Mouse (Mus musculus) testis, adult 2 months (tissue): Measurements from ENCODE around the gene Hyal3. TPM values are rescaled to one million over a fixed set of nuclear protein-coding genes. Genes with fewer than 3 reads are reported as not detected.

Experiments
- H3K27ac ChIP-seq: fragments of 200-500 bp; 2 replicates; pipeline ENCODE4 v1.5.1; 2012; ENCODE audit warnings: low read depth, low read length; ENCODE audit not compliant: control insufficient read depth, insufficient read depth
- H3K27me3 ChIP-seq: fragments of 200-500 bp; 2 replicates; pipeline ENCODE4 v1.6.1; 2012; ENCODE audit warnings: mild to moderate bottlenecking, low read length, moderate library complexity; ENCODE audit not compliant: control insufficient read depth, insufficient read depth
- H3K36me3 ChIP-seq: fragments of 200-500 bp; 2 replicates; pipeline ENCODE4 v1.6.1; 2012; ENCODE audit warnings: mild to moderate bottlenecking, low read length; ENCODE audit not compliant: control insufficient read depth, insufficient read depth
- H3K4me1 ChIP-seq: fragments of 200-500 bp; 2 replicates; pipeline ENCODE4 v1.6.1; 2012; ENCODE audit warnings: low read length; ENCODE audit not compliant: control insufficient read depth, insufficient read depth
- H3K4me3 ChIP-seq: fragments of 200-500 bp; 2 replicates; pipeline ENCODE4 v1.5.1; 2012; ENCODE audit warnings: low read depth, mild to moderate bottlenecking, low read length, moderate library complexity, mixed read lengths; ENCODE audit not compliant: control insufficient read depth
- CTCF ChIP-seq: fragments of 200-500 bp; IDR thresholded peaks from 2 replicates; pipeline ENCODE4 v1.5.1; 2012; ENCODE audit warnings: low read depth, mild to moderate bottlenecking, inconsistent platforms, low read length, moderate library complexity; ENCODE audit not compliant: control insufficient read depth, insufficient read depth, insufficient replicate concordance
- POLR2A ChIP-seq: fragments of 200-500 bp; IDR thresholded peaks from 2 replicates; pipeline ENCODE4 v1.6.1; 2012; ENCODE audit warnings: low read depth, mild to moderate bottlenecking, inconsistent platforms, low read length, moderate library complexity; ENCODE audit not compliant: control insufficient read depth
- polyA plus RNA-seq: library from polyadenylated mRNA; depleted of rRNA; stranded (reverse); fragments of >200 nt; gene quantifications from 2 replicates; pipeline ENCODE4 v1.2.3, GENCODE M21; 2012

The Hyal3 gene
- polyA plus RNA-seq, 1 experiment: 1.8 TPM

DNA sequence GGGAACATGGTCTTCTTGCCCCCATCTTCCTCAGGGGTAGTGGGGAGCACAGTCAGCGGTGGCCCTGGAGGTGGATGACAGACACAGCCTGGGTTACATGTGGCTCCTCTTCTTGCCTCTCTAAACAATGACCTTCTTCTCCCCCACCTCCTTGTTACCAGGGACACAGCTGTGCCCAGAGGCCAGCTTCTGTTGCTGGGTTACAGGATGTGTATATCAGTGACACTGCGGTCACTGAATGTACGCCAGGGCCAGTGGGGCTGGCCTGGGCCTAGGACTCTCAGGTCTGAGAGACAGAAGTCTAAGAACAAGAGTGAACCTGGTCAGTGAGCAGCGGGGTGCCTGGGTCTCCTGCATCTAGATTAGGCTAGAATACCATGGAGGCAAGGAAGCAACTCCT is 34.4 kb downstream of the Hyal3 start:
- TF ChIP-seq CTCF (no peak), POLR2A (no peak)
- Histone ChIP-seq H3K4me1 (peaks cover 11% of the 10 kb centered on the region), H3K27me3 (no peaks in the 10 kb centered on the region), H3K36me3 (no peaks in the 10 kb centered on the region), H3K4me3 (no peak overlapping the region), H3K27ac (no peak overlapping the region)

DNA sequence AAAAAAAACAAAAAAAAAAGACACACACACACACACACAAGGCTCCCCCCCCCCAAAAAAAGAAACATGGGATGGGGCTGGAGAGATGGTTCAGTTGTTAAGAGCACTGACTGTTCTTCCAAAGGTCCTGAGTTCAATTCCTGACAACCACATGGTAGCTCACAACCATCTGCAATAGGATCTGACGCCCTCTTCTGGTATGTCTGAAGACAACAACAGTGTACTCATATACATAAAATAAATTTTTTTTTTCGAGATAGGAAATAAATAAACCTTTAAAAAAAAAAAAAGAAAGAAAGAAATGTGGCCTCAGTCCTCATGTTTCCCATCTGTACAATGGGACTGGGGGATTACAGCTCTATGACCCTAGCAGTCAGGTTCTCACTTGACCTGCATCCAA is 36.8 kb downstream of the Hyal3 start:
- Histone ChIP-seq H3K4me1 (no peaks in the 10 kb centered on the region), H3K4me3 (no peak overlapping the region), H3K27me3 (no peaks in the 10 kb centered on the region), H3K27ac (no peak overlapping the region), H3K36me3 (no peaks in the 10 kb centered on the region)
- no peak for TF ChIP-seq CTCF
- no peak for TF ChIP-seq POLR2A

- Histone ChIP-seq H3K36me3 (no peaks in the 10 kb centered on the region), H3K4me1 (no peaks in the 10 kb centered on the region), H3K27ac (no peak overlapping the region), H3K4me3 (no peak overlapping the region), H3K27me3 (no peaks in the 10 kb centered on the region)
- no peak for TF ChIP-seq CTCF
- TF ChIP-seq POLR2A: no peak
Measured at GRCm38 (mm10) chr9:107618098-107618497, 37.5 kb downstream of the Hyal3 start.

DNA sequence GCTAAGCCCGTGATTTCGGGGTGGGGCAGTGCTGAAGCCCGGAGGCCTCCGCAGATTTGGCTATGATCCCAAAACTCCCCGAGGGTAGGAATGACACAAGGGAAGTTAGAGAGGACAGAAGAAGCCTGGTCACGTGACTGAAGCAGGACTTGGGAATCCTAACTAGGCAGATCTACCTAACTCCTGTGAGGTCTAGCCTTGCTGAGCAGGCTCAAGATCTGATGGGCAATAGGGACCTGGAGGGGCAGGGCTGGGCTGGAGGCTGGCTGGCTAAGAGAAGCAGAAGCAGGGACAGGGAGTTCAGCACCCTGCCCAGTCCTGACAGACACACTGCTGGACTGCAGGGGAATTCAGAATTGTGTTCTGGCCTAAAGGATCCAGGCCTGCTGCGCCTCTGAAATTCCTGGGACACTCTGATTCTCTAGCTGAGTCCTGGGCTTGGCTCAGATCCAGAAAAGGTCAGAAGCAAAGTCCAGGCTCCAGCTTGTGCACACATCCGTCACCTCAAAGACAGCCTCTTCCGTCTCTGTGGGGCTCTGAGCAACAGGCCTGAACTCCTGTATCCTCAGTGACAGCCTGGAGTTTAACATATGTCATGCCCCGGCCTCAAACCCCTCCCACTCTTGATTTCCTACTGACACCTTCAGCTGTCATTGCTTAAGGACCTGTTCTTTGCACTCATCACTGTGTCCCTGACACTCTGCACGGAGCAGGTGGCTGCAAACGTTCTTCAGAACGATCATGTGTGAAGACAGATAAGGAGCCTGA is 38.3 kb downstream of the Hyal3 start:
- TF ChIP-seq POLR2A: no peak
- TF ChIP-seq CTCF: no peak
- Histone ChIP-seq H3K36me3 (no peaks in the 10 kb centered on the region), H3K4me3 (no peak overlapping the region), H3K27me3 (no peaks in the 10 kb centered on the region), H3K27ac (no peak overlapping the region), H3K4me1 (no peaks in the 10 kb centered on the region)

DNA sequence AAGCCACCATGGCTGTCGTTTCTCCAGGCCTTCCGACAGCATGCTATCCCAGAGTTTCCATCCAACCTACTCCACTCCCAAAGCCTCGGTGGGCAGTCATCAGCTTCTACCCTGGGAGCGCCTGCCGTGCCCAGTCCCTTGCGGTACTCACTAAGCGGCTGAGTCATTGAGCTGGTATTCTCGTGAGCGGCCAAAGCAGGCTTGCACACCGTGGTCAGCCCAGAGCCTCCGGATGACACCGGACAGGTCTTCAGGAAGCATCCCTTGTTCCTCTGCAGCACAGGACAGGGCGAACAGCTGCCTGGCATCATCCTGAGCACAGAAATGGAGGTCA is 38.9 kb downstream of the Hyal3 start:
- Histone ChIP-seq H3K27ac (no peak overlapping the region), H3K36me3 (no peaks in the 10 kb centered on the region), H3K27me3 (no peaks in the 10 kb centered on the region), H3K4me1 (no peaks in the 10 kb centered on the region), H3K4me3 (no peak overlapping the region)
- TF ChIP-seq POLR2A: no peak
- no peak for TF ChIP-seq CTCF

GRCm38 (mm10) chr9:107620954-107621353 is 40.3 kb downstream of the Hyal3 start:
- Histone ChIP-seq H3K4me1 (no peaks in the 10 kb centered on the region; the same call in 1 of the 2 replicates), H3K27ac (no peak overlapping the region), H3K27me3 (no peaks in the 10 kb centered on the region), H3K4me3 (no peak overlapping the region), H3K36me3 (no peaks in the 10 kb centered on the region)
- TF ChIP-seq POLR2A (no peak), CTCF (no peak)

DNA sequence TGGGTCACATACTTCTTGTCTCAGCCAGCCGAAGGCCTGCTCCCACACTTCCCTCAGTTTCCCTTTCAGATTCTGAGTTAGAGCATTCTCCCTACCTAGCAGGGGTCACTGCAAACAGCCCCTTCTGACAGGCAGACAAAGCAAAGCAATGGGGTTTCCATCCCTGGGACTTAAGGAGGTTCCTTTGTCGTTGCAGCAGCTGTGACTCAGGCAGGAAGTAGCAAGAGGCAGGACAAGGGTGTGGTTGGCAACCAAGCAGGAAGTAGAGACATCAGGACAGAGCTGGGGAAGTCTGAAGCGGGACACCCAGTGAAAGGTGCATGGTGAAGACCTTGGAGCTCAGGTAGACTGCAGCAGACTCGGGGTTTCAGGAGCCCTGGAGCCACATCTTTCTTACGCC is 43.9 kb downstream of the Hyal3 start:
- Histone ChIP-seq H3K27me3 (no peaks in the 10 kb centered on the region), H3K4me3 (no peak overlapping the region), H3K4me1 (peaks cover 16% of the 10 kb centered on the region), H3K36me3 (no peaks in the 10 kb centered on the region), H3K27ac (no peak overlapping the region)
- TF ChIP-seq POLR2A: no peak
- TF ChIP-seq CTCF: no peak
